Mouse (Mus musculus): Measurements from ENCODE around the gene Arhgef10l. TPM values are rescaled to one million over a fixed set of nuclear protein-coding genes. Genes with fewer than 3 reads are reported as not detected.

The Arhgef10l gene
- polyA plus RNA-seq, 1 experiment, result 52.7 TPM

GRCm38 (mm10) chr4:140467254-140467791 is 198.5 kb downstream of the Arhgef10l start:
- Histone ChIP-seq H3K27ac (ENCODE audit: insufficient read depth, low read length) (no peak overlapping the region), H3K4me1 (ENCODE audit: control insufficient read depth, insufficient read depth, low read length) (peaks cover 6% of the 10 kb centered on the region; the same call in 1 of the 2 replicates), H3K27me3 (ENCODE audit: control insufficient read depth, insufficient read depth, low read length) (no peaks in the 10 kb centered on the region), H3K4me3 (replicated peaks; ENCODE audit: insufficient read depth, low read depth, low read length) (no peak overlapping the region)
- TF ChIP-seq CTCF (IDR thresholded peaks at IDR 0.05; ENCODE audit: borderline replicate concordance, insufficient read depth, low read depth, low read length), result no peak
- TF ChIP-seq POLR2A (IDR thresholded peaks at IDR 0.05; ENCODE audit: borderline replicate concordance, insufficient read depth, low read length), result no peak
- WGBS, result 79% methylated on average over 17 of the region's 17 CpGs
- DNase-seq, result no peak

Other genes starting within 250 kb of the Arhgef10l start
- gene Rcc2, start 34.5 kb upstream of the Arhgef10l start, polyA plus RNA-seq (2012; rRNA removed), result 40.0 and 40.6 TPM in 2 replicates
- gene Padi6, start 76.6 kb upstream of the Arhgef10l start, polyA plus RNA-seq (2012; rRNA removed), result not detected in 2 replicates
- 0.11 and 0.14 TPM in 2 replicates for gene Padi4, start 108.2 kb upstream of the Arhgef10l start, polyA plus RNA-seq (2012; rRNA removed)
- not detected in 2 replicates for gene Padi3, start 144.6 kb upstream of the Arhgef10l start, polyA plus RNA-seq (2012; rRNA removed)
- 0.05 and 0.08 TPM in 2 replicates for gene Padi1, start 179.8 kb upstream of the Arhgef10l start, polyA plus RNA-seq (2012; rRNA removed)
- gene Padi2, start 240.3 kb upstream of the Arhgef10l start, polyA plus RNA-seq (2012; rRNA removed), result 22.2 and 25.2 TPM in 2 replicates